Mouse (Mus musculus): ENCODE data around the gene Olfr1358.
A peak's percentile ranks its signal among the peaks of the same experiment; 100 is the strongest.
"Not testable (repeated sequence)": the region's sequence is repeated elsewhere in the genome, so short reads cannot be mapped to it uniquely, and the experiment has no call there.

Olfr1358 gene

DNA sequence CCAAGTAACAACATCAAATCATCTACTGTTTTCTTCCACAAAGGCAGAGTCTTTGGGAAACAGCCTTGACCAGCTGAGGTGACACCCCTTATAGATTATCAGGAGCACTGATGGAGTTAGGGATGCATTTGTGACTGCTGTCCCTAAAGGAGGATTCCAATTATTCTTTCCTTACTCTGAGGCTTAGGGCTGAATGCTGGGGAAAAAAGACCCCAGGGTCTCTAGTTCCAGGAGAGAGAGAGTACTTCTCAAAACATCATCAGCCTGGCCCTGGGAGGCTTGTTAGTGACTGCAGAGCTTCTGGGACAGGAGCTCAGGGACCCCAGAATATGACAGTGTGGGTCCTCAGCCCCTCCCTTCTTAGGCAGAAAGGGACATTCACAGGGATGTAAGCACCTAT is at the start of gene Olfr1358:
Gene Olfr1358 (plus strand): TSS at position 301 of the 400 bp plus-strand sequence.
- no peak for DNase-seq

DNA sequence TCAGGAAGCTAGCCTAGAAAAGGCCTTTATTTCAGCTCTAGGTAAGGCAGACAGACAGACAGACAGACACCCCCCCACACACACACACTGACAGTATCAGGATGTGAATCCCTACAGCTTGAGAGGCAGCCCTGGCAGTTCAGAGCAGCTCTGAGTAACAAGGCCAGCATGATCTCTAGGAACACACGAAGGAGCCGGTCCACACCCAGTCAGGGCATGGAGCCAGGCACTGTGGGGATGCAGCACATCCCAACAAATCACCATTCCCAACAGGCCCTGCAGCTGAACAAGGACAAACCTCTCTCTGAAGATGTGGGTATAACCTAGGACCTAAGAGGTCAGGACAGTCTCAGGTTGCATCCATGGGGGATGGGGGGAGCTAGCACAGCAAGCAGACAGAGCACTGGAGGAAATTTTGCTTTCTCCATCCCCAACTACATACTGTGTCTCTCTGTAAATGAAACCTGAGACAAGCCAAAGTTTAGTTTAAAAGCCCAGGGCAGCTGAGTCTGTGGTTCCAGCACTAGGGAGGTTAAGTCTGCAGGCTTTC is 49.4 kb upstream of the Olfr1358 start:
- no peak for DNase-seq

- no peak for DNase-seq
Observed at GRCm38 (mm10) chr10:78470582-78471313, 46.5 kb upstream of the Olfr1358 start.

DNA sequence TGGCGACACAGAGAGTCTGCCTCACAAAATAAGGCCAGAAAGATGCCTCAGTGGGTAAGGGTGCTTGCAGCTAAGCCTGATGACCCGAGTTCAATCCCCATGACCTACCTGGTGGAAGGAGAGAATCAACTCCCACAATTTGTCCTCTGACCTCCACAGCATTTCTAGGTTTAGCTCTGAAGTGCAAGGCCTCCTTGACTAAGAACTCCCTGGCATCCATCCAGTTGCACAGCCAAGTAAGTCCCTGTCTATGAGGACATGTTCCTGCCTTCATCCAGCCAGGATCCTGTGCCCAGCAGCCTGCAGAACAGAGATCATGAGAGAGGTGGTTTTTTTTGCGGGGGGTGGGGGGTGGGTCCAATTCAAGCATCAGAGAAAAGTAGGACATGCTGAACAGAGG is 45.2 kb upstream of the Olfr1358 start:
- DNase-seq: no peak

GRCm38 (mm10) chr10:78473434-78473833 is 43.8 kb upstream of the Olfr1358 start:
- DNase-seq: peak; percentile 61

DNA sequence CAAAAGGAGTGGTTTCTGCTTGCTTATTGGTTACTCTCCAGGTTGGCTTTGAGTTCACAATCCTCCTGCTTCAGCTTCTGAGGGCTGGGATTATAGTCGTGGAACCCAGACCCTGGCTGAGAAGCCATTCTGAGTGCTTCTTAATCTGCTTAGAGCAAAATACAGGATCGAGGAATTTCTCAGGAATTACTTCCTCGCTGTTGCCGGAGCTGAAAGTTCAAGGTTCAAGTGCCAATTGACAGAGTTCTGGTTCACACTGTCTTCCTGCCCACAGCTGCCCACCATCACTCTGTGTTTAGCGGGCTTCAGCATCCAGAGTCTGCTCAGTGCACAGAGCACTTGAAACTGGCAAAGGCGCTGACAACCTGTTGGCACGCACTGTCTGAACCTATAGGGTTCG is 42.5 kb upstream of the Olfr1358 start:
- DNase-seq: peak; percentile 49

GRCm38 (mm10) chr10:78476821-78477220 is 40.4 kb upstream of the Olfr1358 start:
- no peak for DNase-seq

- DNase-seq: peak; percentile 11
Observed at GRCm38 (mm10) chr10:78480954-78481927, 36.0 kb upstream of the Olfr1358 start.

DNA sequence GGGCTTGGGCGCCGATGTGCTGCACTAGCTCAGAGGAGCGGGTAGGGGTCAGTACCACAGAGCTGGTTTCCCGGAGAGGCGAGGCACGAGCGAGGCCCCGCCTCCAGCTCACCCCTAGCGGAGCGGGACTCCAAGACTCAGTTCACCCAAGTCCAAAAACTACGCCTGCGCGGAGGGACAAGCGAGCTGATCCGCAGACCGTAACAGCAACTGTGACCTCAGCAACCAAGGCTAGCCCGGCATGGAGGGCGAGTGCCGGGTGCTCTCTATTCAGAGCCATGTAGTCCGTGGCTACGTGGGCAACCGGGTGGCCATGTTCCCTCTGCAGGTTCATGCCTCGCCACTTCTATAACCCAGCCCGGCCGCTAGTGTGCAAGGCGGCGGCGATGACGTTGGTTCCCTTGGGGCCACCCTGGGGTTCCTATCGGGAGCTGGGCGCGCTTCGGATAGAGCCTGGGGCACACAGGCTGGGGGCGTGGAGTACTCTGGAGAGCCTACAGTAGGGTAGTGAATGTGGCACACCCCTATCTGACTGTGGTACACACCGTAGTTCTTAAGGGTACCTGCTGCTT is 35.2 kb upstream of the Olfr1358 start:
- DNase-seq: peak; percentile 62

GRCm38 (mm10) chr10:78485369-78485768 is 31.9 kb upstream of the Olfr1358 start:
- DNase-seq: not testable (repeated sequence)

- no peak for DNase-seq
Observed at GRCm38 (mm10) chr10:78486871-78487270, 30.4 kb upstream of the Olfr1358 start.

- DNase-seq: peak; percentile 85
Observed at GRCm38 (mm10) chr10:78487431-78488086, 29.7 kb upstream of the Olfr1358 start.

- no peak for DNase-seq
Observed at GRCm38 (mm10) chr10:78502986-78503733, 14.1 kb upstream of the Olfr1358 start.

DNA sequence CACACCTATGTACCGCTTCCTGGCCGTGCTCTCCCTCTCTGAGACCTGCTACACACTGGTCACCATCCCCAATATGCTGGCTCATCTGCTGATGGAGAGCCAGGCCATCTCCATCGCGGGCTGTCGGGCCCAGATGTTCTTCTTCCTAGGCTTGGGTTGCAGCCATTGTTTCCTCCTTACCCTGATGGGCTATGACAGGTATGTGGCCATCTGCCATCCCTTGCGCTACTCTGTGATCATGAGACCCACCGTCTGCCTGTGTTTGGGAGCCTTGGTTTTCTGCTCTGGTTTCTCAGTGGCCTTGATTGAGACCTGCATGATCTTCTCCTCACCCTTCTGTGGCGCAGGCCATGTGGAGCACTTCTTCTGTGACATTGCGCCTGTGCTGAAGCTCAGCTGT is 2.6 kb downstream of the Olfr1358 start:
- DNase-seq: no peak

GRCm38 (mm10) chr10:78520260-78521005 is 3.2 kb downstream of the Olfr1358 start:
- DNase-seq: no peak

- not testable (repeated sequence) for DNase-seq
Observed at GRCm38 (mm10) chr10:78525071-78525470, 7.8 kb downstream of the Olfr1358 start.

DNA sequence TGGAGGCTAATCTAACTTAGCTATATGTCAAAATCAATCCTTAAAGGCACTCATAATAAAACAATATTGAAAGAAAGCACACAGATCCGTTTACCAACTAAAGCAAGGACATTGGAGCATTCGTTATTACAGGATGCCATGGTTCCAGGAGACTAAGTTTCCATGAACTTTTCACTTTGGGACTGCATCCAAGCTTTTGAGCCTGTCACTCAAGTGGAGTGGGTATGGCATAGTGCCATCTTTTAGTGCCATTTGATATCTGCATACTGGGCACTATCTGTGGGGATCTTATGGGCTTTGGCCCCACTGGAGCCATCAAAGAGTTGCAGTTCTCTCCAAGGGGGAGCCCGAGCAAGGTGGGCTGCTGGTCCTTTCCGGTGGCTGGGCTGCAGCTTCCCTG is 8.3 kb downstream of the Olfr1358 start:
- peak; percentile 39 for DNase-seq

- DNase-seq: peak; percentile 47
Observed at GRCm38 (mm10) chr10:78540943-78541342, 23.7 kb downstream of the Olfr1358 start.

- DNase-seq: no peak
Observed at GRCm38 (mm10) chr10:78565070-78565469, 47.8 kb downstream of the Olfr1358 start.

- no peak for DNase-seq
Observed at GRCm38 (mm10) chr10:78569191-78569590, 52.0 kb downstream of the Olfr1358 start.

DNA sequence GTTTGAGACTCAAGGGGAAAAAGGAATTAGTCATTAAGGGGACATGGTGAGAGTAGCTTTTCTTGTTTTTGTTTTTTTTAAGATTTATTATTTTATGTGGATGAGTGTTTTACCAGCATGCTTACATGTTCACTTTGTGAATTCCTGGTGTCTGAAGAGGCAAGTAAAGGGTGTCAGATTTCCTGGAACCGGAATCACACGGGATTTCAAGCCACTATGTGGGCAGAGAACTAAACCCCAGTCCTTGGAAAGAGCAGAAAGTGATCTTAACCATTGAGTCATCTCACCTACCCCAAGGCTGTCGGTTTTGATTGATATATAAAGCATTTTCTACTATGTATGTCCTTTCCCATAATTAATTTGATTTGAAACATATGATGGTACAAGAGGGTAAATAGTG is 52.5 kb downstream of the Olfr1358 start:
- DNase-seq: no peak

All from kidney, postnatal 14 days (tissue).